Mouse (Mus musculus) lung, embryonic 15.5 days (tissue): ENCODE results near the gene Zswim1. TPM values are rescaled to one million over a fixed set of nuclear protein-coding genes. Genes with fewer than 3 reads are reported as not detected.
A peak's percentile ranks its signal among the peaks of the same experiment; 100 is the strongest.
"Not testable (repeated sequence)": the region's sequence is repeated elsewhere in the genome, so short reads cannot be mapped to it uniquely, and the experiment has no call there.

ENCODE experiments used
- ATAC-seq: fragments of 200-750 bp; cut with Nextera tagmentation; 2 replicates; pipeline ENCODE4 v1.8.0; 2017; ENCODE audit warnings: moderate number of reproducible peaks, borderline replicate concordance; ENCODE audit not compliant: low FRiP score, low TSS enrichment; ENCODE audit errors: extremely low read depth
- H3K27ac ChIP-seq: fragments of 300-500 bp; sonication (generic); 2 replicates; pipeline ENCODE4 v1.5.1; 2015; ENCODE audit warnings: moderate library complexity, mild to moderate bottlenecking, inconsistent platforms
- H3K27me3 ChIP-seq: fragments of 300-500 bp; sonication (generic); 2 replicates; pipeline ENCODE4 v1.6.1; 2015; ENCODE audit warnings: inconsistent platforms
- H3K36me3 ChIP-seq: fragments of 300-500 bp; sonication (generic); 2 replicates; pipeline ENCODE4 v1.6.1; 2015; ENCODE audit warnings: inconsistent platforms
- H3K4me1 ChIP-seq: fragments of 300-500 bp; sonication (generic); 2 replicates; pipeline ENCODE4 v1.6.1; 2015; ENCODE audit warnings: inconsistent platforms
- H3K4me2 ChIP-seq: fragments of 300-500 bp; sonication (generic); 2 replicates; pipeline ENCODE4 v1.6.1; 2015; ENCODE audit warnings: inconsistent platforms, mild to moderate bottlenecking, moderate library complexity
- H3K4me3 ChIP-seq: fragments of 300-500 bp; sonication (generic); 2 replicates; pipeline ENCODE4 v1.5.1; 2015; ENCODE audit warnings: mild to moderate bottlenecking, inconsistent platforms
- H3K9ac ChIP-seq: fragments of 300-500 bp; sonication (generic); 2 replicates; pipeline ENCODE4 v1.6.1; 2015; ENCODE audit warnings: inconsistent platforms
- H3K9me3 ChIP-seq: fragments of 300-500 bp; sonication (generic); 2 replicates; pipeline ENCODE4 v1.6.1; 2016; ENCODE audit warnings: inconsistent platforms
- WGBS: fragments of 180-500 bp; shearing (Covaris S2); methylation state at CpG from one replicate; pipeline ENCODE4 v1.1.7; 2015; 5-methylcytosine and 5-hydroxymethylcytosine counted together
- polyA plus RNA-seq: library from polyadenylated mRNA; unstranded; fragments of >200 nt; fragmentation: Nextera tagmentation; extraction: Ambion mirVana; gene quantifications from 2 replicates; pipeline ENCODE4 v1.2.1, GENCODE M21; 2015

Zswim1 gene
- polyA plus RNA-seq, 1 experiment from 2014 or later = 15.8 TPM

DNA sequence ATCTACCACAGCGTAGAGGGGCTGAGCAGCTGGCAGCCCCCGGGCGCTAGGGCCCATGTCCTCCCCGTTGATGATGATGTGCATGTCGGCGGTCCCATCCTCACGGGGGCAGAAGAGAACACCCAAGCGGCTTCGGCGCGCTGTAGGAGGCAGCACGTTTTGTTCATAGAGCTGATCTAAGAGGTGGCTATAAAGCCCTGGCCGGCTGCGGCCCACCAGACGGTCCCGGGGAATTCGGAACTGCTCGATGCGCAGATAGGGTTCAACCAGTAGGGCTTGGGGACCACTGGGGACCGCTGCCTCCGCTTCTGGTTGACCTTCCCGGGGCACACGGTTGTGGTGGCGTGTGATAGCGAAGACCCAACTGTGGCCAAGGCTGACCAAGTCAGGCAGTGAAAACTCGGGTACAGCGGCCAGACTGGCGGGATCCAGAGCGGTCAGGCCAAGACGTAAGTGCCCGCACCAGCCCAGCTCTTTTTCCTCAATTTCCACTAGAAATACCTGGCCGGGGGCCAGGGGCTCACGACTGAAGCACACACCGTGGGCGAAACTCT, 10.3 kb downstream of the Zswim1 start, which contains the start of gene Ctsa:
Gene Ctsa (plus strand): TSS at position 126 of the 554 bp plus-strand sequence.
- H3K4me2 ChIP-seq = peak within 1 kb of the TSS; percentile 98
- H3K4me3 ChIP-seq = peak within 1 kb of the TSS; percentile 67
- peak; percentile 84 for ATAC-seq
- no peaks in the 10 kb centered on the region for H3K27me3 ChIP-seq
- H3K27ac ChIP-seq = peak within 1 kb of the TSS; percentile 92
- no peaks in the 10 kb centered on the region for H3K9me3 ChIP-seq
- peak within 1 kb of the TSS; percentile 77 for H3K9ac ChIP-seq
- H3K4me1 ChIP-seq = peaks cover 21% of the 10 kb centered on the region
- 1% methylated on average over 35 of the region's 35 CpGs for WGBS
- peaks cover 10% of the 10 kb centered on the region for H3K36me3 ChIP-seq

GRCm38 (mm10) chr2:164833314-164833959, 11.0 kb downstream of the Zswim1 start, which contains the start of gene Neurl2:
TSS of gene Neurl2 (minus strand) at chr2:164833456.
- peak; percentile 76 for ATAC-seq
- H3K27me3 ChIP-seq = no peaks in the 10 kb centered on the region
- peak within 1 kb of the TSS; percentile 92 for H3K27ac ChIP-seq
- H3K9me3 ChIP-seq = no peaks in the 10 kb centered on the region
- H3K4me1 ChIP-seq = peaks cover 21% of the 10 kb centered on the region
- under 1% methylated on average over 31 of the region's 31 CpGs for WGBS
- H3K36me3 ChIP-seq = peaks cover 16% of the 10 kb centered on the region
- H3K4me2 ChIP-seq = peak within 1 kb of the TSS; percentile 98
- peak within 1 kb of the TSS; percentile 77 for H3K9ac ChIP-seq
- peak within 1 kb of the TSS; percentile 67 for H3K4me3 ChIP-seq

- ATAC-seq = no peak
- Histone ChIP-seq H3K27ac (no peak overlapping the region), H3K4me3 (peak overlapping the region; percentile 67), H3K36me3 (peaks cover 25% of the 10 kb centered on the region), H3K4me1 (peaks cover 21% of the 10 kb centered on the region), H3K9me3 (no peaks in the 10 kb centered on the region), H3K27me3 (no peaks in the 10 kb centered on the region), H3K4me2 (peak overlapping the region; percentile 98), H3K9ac (peak overlapping the region; percentile 77)
- WGBS = 39% methylated on average over 8 of the region's 8 CpGs
These were observed 12.0 kb downstream of the Zswim1 start for GRCm38 (mm10) chr2:164834531-164834930.

GRCm38 (mm10) chr2:164835164-164835563, 12.7 kb downstream of the Zswim1 start:
- H3K27ac ChIP-seq = no peak overlapping the region
- H3K9me3 ChIP-seq = no peaks in the 10 kb centered on the region
- peak overlapping the region; percentile 98; the same call in 1 of the 2 replicates for H3K4me2 ChIP-seq
- no peak overlapping the region for H3K9ac ChIP-seq
- H3K4me3 ChIP-seq = no peak overlapping the region
- no peaks in the 10 kb centered on the region for H3K27me3 ChIP-seq
- ATAC-seq = no peak
- H3K36me3 ChIP-seq = peaks cover 32% of the 10 kb centered on the region
- peaks cover 21% of the 10 kb centered on the region for H3K4me1 ChIP-seq
- 92% methylated on average over 4 of the region's 4 CpGs for WGBS

GRCm38 (mm10) chr2:164845782-164846181, 23.3 kb downstream of the Zswim1 start:
- H3K4me1 ChIP-seq = no peaks in the 10 kb centered on the region
- no peak overlapping the region for H3K9ac ChIP-seq
- ATAC-seq = no peak
- H3K27me3 ChIP-seq = no peaks in the 10 kb centered on the region
- peaks cover 18% of the 10 kb centered on the region for H3K36me3 ChIP-seq
- H3K9me3 ChIP-seq = no peaks in the 10 kb centered on the region
- no peak overlapping the region for H3K4me3 ChIP-seq
- WGBS = 56% methylated on average over 3 of the region's 3 CpGs
- no peak overlapping the region for H3K27ac ChIP-seq
- no peak overlapping the region for H3K4me2 ChIP-seq

GRCm38 (mm10) chr2:164850061-164850460, 27.6 kb downstream of the Zswim1 start:
- Histone ChIP-seq H3K4me3 (no peak overlapping the region), H3K27ac (no peak overlapping the region), H3K36me3 (peaks cover 34% of the 10 kb centered on the region), H3K4me2 (no peak overlapping the region), H3K4me1 (peaks cover 4% of the 10 kb centered on the region), H3K9ac (no peak overlapping the region), H3K9me3 (no peaks in the 10 kb centered on the region), H3K27me3 (no peaks in the 10 kb centered on the region)
- WGBS = 61% methylated on average over 8 of the region's 8 CpGs
- ATAC-seq = no peak

- Histone ChIP-seq H3K36me3 (peaks cover 22% of the 10 kb centered on the region), H3K4me2 (peak overlapping the region; percentile 94), H3K4me3 (peak overlapping the region; percentile 57; the same call in 1 of the 2 replicates), H3K4me1 (peaks cover 43% of the 10 kb centered on the region)
- 76% methylated on average over 5 of the region's 5 CpGs for WGBS
- H3K27ac ChIP-seq, H3K27me3 ChIP-seq, H3K9me3 ChIP-seq, H3K9ac ChIP-seq, ATAC-seq: not testable (repeated sequence)
These were observed 33.1 kb downstream of the Zswim1 start for GRCm38 (mm10) chr2:164855572-164855971.

- H3K4me2 ChIP-seq = peak overlapping the region; percentile 94
- H3K4me1 ChIP-seq = peaks cover 52% of the 10 kb centered on the region
- whole genome bisulfite sequencing = under 1% methylated on average over 42 of the region's 42 CpGs
- H3K9ac ChIP-seq = peak overlapping the region; percentile 41
- no peaks in the 10 kb centered on the region for H3K9me3 ChIP-seq
- ATAC-seq = no peak
- peak overlapping the region; percentile 57 for H3K4me3 ChIP-seq
- no peaks in the 10 kb centered on the region for H3K27me3 ChIP-seq
- peak overlapping the region; percentile 59; the same call in 1 of the 2 replicates for H3K27ac ChIP-seq
- H3K36me3 ChIP-seq = peaks cover 15% of the 10 kb centered on the region
These were observed 34.0 kb downstream of the Zswim1 start for GRCm38 (mm10) chr2:164856309-164857100.

GRCm38 (mm10) chr2:164857101-164857821, 34.8 kb downstream of the Zswim1 start, which contains the start of gene Pltp:
TSS of gene Pltp (minus strand) at chr2:164857711.
- Histone ChIP-seq H3K27ac (peak within 1 kb of the TSS; percentile 59), H3K4me2 (peak within 1 kb of the TSS; percentile 94), H3K9ac (peak within 1 kb of the TSS; percentile 41), H3K4me1 (peaks cover 60% of the 10 kb centered on the region), H3K9me3 (no peaks in the 10 kb centered on the region), H3K36me3 (0 out of 2 replicates have a peak, but pooled peaks cover 8% of the 10 kb centered on the region), H3K4me3 (peak within 1 kb of the TSS; percentile 57), H3K27me3 (no peaks in the 10 kb centered on the region)
- peak; percentile 73 for ATAC-seq
- under 1% methylated on average over 47 of the region's 47 CpGs for WGBS

- peak overlapping the region; percentile 59 for H3K27ac ChIP-seq
- 8% methylated on average over 19 of the region's 19 CpGs for WGBS
- H3K9me3 ChIP-seq = no peaks in the 10 kb centered on the region
- H3K36me3 ChIP-seq = 0 out of 2 replicates have a peak, but pooled peaks cover 2% of the 10 kb centered on the region
- ATAC-seq = no peak; the same call in 1 of the 2 replicates
- H3K9ac ChIP-seq = peak overlapping the region; percentile 41
- peak overlapping the region; percentile 94 for H3K4me2 ChIP-seq
- H3K4me3 ChIP-seq = peak overlapping the region; percentile 57
- H3K27me3 ChIP-seq = no peaks in the 10 kb centered on the region
- peaks cover 67% of the 10 kb centered on the region for H3K4me1 ChIP-seq
These were observed 35.5 kb downstream of the Zswim1 start for GRCm38 (mm10) chr2:164857842-164858553.

DNA sequence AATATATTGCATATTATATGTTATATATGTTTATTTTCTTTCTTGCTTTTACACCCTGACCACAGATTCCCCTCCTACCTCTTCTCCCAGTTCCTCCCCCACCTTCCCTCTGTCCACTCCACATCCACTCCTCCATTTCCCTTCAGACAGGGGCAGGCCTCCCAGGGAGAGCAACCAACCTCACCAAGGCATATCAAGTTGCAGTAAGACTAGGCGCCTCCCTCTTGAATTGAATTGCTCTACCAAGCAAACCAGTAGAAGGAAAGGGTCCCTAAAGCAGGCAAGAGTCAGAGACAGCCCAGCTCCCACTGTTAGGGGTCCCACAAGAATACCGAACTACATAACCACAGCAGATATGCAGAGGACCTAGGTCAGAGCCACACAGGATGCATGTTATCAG, 36.7 kb downstream of the Zswim1 start:
- H3K27me3 ChIP-seq = no peaks in the 10 kb centered on the region
- 44% methylated on average over 2 of the region's 2 CpGs for WGBS
- H3K9ac ChIP-seq = no peak overlapping the region
- H3K36me3 ChIP-seq = no peaks in the 10 kb centered on the region
- no peak overlapping the region for H3K4me2 ChIP-seq
- no peak overlapping the region for H3K4me3 ChIP-seq
- no peak for ATAC-seq
- H3K27ac ChIP-seq = no peak overlapping the region
- H3K4me1 ChIP-seq = peaks cover 68% of the 10 kb centered on the region
- H3K9me3 ChIP-seq = no peaks in the 10 kb centered on the region
